Mouse (Mus musculus): ENCODE data around the gene Ankrd13b. TPM values are rescaled to one million over a fixed set of nuclear protein-coding genes. Genes with fewer than 3 reads are reported as not detected.
A peak's percentile ranks its signal among the peaks of the same experiment; 100 is the strongest.

Ankrd13b gene
- polyA plus RNA-seq, 1 experiment from 2014 or later, result 3.2 TPM

- Histone ChIP-seq H3K4me2 (no peak overlapping the region), H3K36me3 (peaks cover 40% of the 10 kb centered on the region), H3K27me3 (no peaks in the 10 kb centered on the region), H3K9ac (no peak overlapping the region), H3K9me3 (replicated peaks) (no peaks in the 10 kb centered on the region), H3K4me1 (replicated peaks) (peaks cover 24% of the 10 kb centered on the region), H3K27ac (no peak overlapping the region), H3K4me3 (no peak overlapping the region)
- ATAC-seq (replicated peaks; ENCODE audit: insufficient number of reproducible peaks, insufficient read depth, low FRiP score, low read depth), result no peak
- WGBS, result 80% methylated on average over 6 of the region's 6 CpGs
Observed at GRCm38 (mm10) chr11:77506941-77507340, 17.5 kb upstream of the Ankrd13b start.

- H3K27me3 ChIP-seq, result no peaks in the 10 kb centered on the region
- no peak overlapping the region for H3K27ac ChIP-seq
- H3K4me1 ChIP-seq (replicated peaks), result peaks cover 21% of the 10 kb centered on the region
- H3K4me3 ChIP-seq, result no peak overlapping the region
- H3K36me3 ChIP-seq, result peaks cover 40% of the 10 kb centered on the region
- H3K4me2 ChIP-seq, result no peak overlapping the region
- H3K9me3 ChIP-seq (replicated peaks), result no peaks in the 10 kb centered on the region
- no peak for ATAC-seq (replicated peaks; ENCODE audit: insufficient number of reproducible peaks, insufficient read depth, low FRiP score, low read depth)
- no peak overlapping the region for H3K9ac ChIP-seq
- WGBS, result 83% methylated on average over 14 of the region's 14 CpGs
Observed at GRCm38 (mm10) chr11:77506273-77506672, 16.8 kb upstream of the Ankrd13b start.

- Histone ChIP-seq H3K9me3 (replicated peaks) (no peaks in the 10 kb centered on the region), H3K4me2 (no peak overlapping the region), H3K36me3 (peaks cover 48% of the 10 kb centered on the region), H3K27ac (no peak overlapping the region), H3K27me3 (no peaks in the 10 kb centered on the region), H3K9ac (no peak overlapping the region), H3K4me3 (no peak overlapping the region), H3K4me1 (replicated peaks) (peaks cover 30% of the 10 kb centered on the region)
- no peak for ATAC-seq (replicated peaks; ENCODE audit: insufficient number of reproducible peaks, insufficient read depth, low FRiP score, low read depth)
- WGBS, result 86% methylated on average over 22 of the region's 22 CpGs
Observed at GRCm38 (mm10) chr11:77505291-77505980, 16.0 kb upstream of the Ankrd13b start.

- Histone ChIP-seq H3K9ac (no peak overlapping the region), H3K27ac (no peak overlapping the region), H3K36me3 (peaks cover 59% of the 10 kb centered on the region), H3K9me3 (replicated peaks) (no peaks in the 10 kb centered on the region), H3K4me3 (no peak overlapping the region), H3K4me2 (no peak overlapping the region), H3K4me1 (replicated peaks) (peaks cover 30% of the 10 kb centered on the region), H3K27me3 (no peaks in the 10 kb centered on the region)
- WGBS, result 93% methylated on average over 19 of the region's 19 CpGs
- ATAC-seq (replicated peaks; ENCODE audit: insufficient number of reproducible peaks, insufficient read depth, low FRiP score, low read depth), result no peak
Observed at GRCm38 (mm10) chr11:77504377-77504776, 14.9 kb upstream of the Ankrd13b start.

GRCm38 (mm10) chr11:77503511-77503910 is 14.0 kb upstream of the Ankrd13b start:
- H3K4me2 ChIP-seq, result no peak overlapping the region
- peaks cover 61% of the 10 kb centered on the region for H3K36me3 ChIP-seq

GRCm38 (mm10) chr11:77502481-77502880 is 13.0 kb upstream of the Ankrd13b start:
- WGBS, result 73% methylated on average over 6 of the region's 6 CpGs
- Histone ChIP-seq H3K9ac (no peak overlapping the region), H3K4me3 (no peak overlapping the region), H3K4me2 (no peak overlapping the region), H3K27ac (peak overlapping the region; percentile 13; the same call in 1 of the 2 replicates), H3K36me3 (peaks cover 61% of the 10 kb centered on the region), H3K4me1 (replicated peaks) (peaks cover 36% of the 10 kb centered on the region), H3K9me3 (replicated peaks) (no peaks in the 10 kb centered on the region), H3K27me3 (no peaks in the 10 kb centered on the region)
- no peak for ATAC-seq (replicated peaks; ENCODE audit: insufficient number of reproducible peaks, insufficient read depth, low FRiP score, low read depth)

More at GRCm38 (mm10) chr11:77503511-77503910, 14.0 kb upstream of the Ankrd13b start:
- ATAC-seq (replicated peaks; ENCODE audit: insufficient number of reproducible peaks, insufficient read depth, low FRiP score, low read depth), result no peak
- H3K4me1 ChIP-seq (replicated peaks), result peaks cover 29% of the 10 kb centered on the region
- H3K9me3 ChIP-seq (replicated peaks), result no peaks in the 10 kb centered on the region
- no peak overlapping the region; the same call in 1 of the 2 replicates for H3K27ac ChIP-seq
- 66% methylated on average over 3 of the region's 3 CpGs for WGBS
- H3K4me3 ChIP-seq, result no peak overlapping the region
- H3K9ac ChIP-seq, result no peak overlapping the region
- no peaks in the 10 kb centered on the region for H3K27me3 ChIP-seq

- Histone ChIP-seq H3K4me3 (no peak overlapping the region), H3K27ac (no peak overlapping the region), H3K4me2 (no peak overlapping the region), H3K9me3 (replicated peaks) (no peaks in the 10 kb centered on the region), H3K9ac (no peak overlapping the region), H3K36me3 (peaks cover 57% of the 10 kb centered on the region), H3K27me3 (no peaks in the 10 kb centered on the region), H3K4me1 (replicated peaks) (peaks cover 41% of the 10 kb centered on the region)
- 92% methylated on average over 4 of the region's 4 CpGs for WGBS
- ATAC-seq (replicated peaks; ENCODE audit: insufficient number of reproducible peaks, insufficient read depth, low FRiP score, low read depth), result no peak
Observed at GRCm38 (mm10) chr11:77501971-77502370, 12.5 kb upstream of the Ankrd13b start.

GRCm38 (mm10) chr11:77501392-77501791 is 11.9 kb upstream of the Ankrd13b start:
- H3K4me2 ChIP-seq, result no peak overlapping the region
- 0 out of 2 replicates have a peak overlapping the region, but pooled peaks have one; percentile 5 for H3K27ac ChIP-seq
- H3K36me3 ChIP-seq, result peaks cover 51% of the 10 kb centered on the region
- H3K9ac ChIP-seq, result no peak overlapping the region
- no peaks in the 10 kb centered on the region for H3K9me3 ChIP-seq (replicated peaks)
- no peaks in the 10 kb centered on the region for H3K27me3 ChIP-seq
- WGBS, result 19% methylated on average over 5 of the region's 5 CpGs
- ATAC-seq (replicated peaks; ENCODE audit: insufficient number of reproducible peaks, insufficient read depth, low FRiP score, low read depth), result no peak
- peaks cover 44% of the 10 kb centered on the region for H3K4me1 ChIP-seq (replicated peaks)
- no peak overlapping the region for H3K4me3 ChIP-seq

GRCm38 (mm10) chr11:77500361-77501325 is 11.2 kb upstream of the Ankrd13b start:
- no peak for ATAC-seq (replicated peaks; ENCODE audit: insufficient number of reproducible peaks, insufficient read depth, low FRiP score, low read depth)
- peaks cover 44% of the 10 kb centered on the region for H3K36me3 ChIP-seq
- H3K27ac ChIP-seq, result 0 out of 2 replicates have a peak overlapping the region, but pooled peaks have one; percentile 5
- WGBS, result 87% methylated on average over 17 of the region's 17 CpGs
- H3K9me3 ChIP-seq (replicated peaks), result no peaks in the 10 kb centered on the region
- H3K4me1 ChIP-seq (replicated peaks), result peaks cover 52% of the 10 kb centered on the region
- H3K9ac ChIP-seq, result no peak overlapping the region
- no peak overlapping the region for H3K4me2 ChIP-seq
- no peaks in the 10 kb centered on the region for H3K27me3 ChIP-seq
- no peak overlapping the region for H3K4me3 ChIP-seq

GRCm38 (mm10) chr11:77499354-77499753 is 9.9 kb upstream of the Ankrd13b start:
- no peak for ATAC-seq (replicated peaks; ENCODE audit: insufficient number of reproducible peaks, insufficient read depth, low FRiP score, low read depth)
- H3K9ac ChIP-seq, result no peak overlapping the region
- H3K9me3 ChIP-seq (replicated peaks), result no peaks in the 10 kb centered on the region
- H3K4me2 ChIP-seq, result no peak overlapping the region
- H3K27me3 ChIP-seq, result no peaks in the 10 kb centered on the region
- WGBS, result 78% methylated on average over 7 of the region's 7 CpGs
- H3K36me3 ChIP-seq, result peaks cover 32% of the 10 kb centered on the region
- no peak overlapping the region for H3K27ac ChIP-seq
- H3K4me1 ChIP-seq (replicated peaks), result peaks cover 64% of the 10 kb centered on the region
- H3K4me3 ChIP-seq, result no peak overlapping the region
